Mouse (Mus musculus) stomach, postnatal 0 days (tissue): ENCODE data around the gene Macrod1.

Source experiments
- CTCF ChIP-seq: IDR thresholded peaks from 2 replicates; pipeline ENCODE4 v1.5.1; 2016; ENCODE audit warnings: antibody characterized with exemption, low read depth, mild to moderate bottlenecking, moderate library complexity
- EP300 ChIP-seq: optimal IDR thresholded peaks from 2 replicates; pipeline ENCODE3; 2016; ENCODE audit warnings: antibody characterized with exemption

- no peak for TF ChIP-seq CTCF
- no peak for TF ChIP-seq EP300
Measured at GRCm38 (mm10) chr19:7187157-7187556, 130.5 kb downstream of the Macrod1 start.
